Comparison of ENCODE assay signal across 23 mouse cellular contexts in the genomic region with DNA sequence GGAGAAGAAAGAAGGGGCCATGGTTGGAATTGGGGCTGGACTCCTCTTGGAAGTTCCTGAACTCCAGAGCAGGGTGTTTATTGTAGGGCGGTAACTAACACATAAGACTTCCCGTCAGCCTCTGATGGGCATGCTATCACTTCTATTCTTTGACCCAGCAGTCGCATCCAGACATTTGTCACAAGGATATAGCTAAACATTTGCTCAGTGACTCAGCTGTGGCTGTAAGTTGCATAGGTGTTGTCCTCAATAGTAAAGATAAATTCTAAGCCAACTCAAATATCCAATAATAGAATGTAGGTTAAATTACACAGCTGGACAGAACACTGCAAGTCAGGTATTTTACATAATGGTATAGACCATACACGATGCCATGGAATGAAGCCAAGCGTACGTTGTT.
DNase-seq lines count a peak whose midpoint lies in the region; ATAC-seq and TF ChIP-seq lines count a peak whose summit lies in the region.
"Had no signal": no experiment of that assay in that cellular context is flagged by ENCODE, and none has a peak within 500 bp of the region (broad histone marks: within the 10 kb centered on the region; RNA-seq: fewer than 3 reads in every experiment).

No protein-coding gene starts in this region.

- WGBS in lung, embryonic 14.5 days = 57% methylated on average over 6 of the region's 6 CpGs
- WGBS in lung, adult 2 months = 53% methylated on average over 6 of the region's 6 CpGs
- WGBS in small intestine, adult 2 months = 21% methylated on average over 6 of the region's 6 CpGs

- H3K27ac ChIP-seq in lung, embryonic 14.5 days (ENCODE audit: low read depth) = peak overlapping the region; percentile 56
- peak overlapping the region; percentile 96 for H3K27ac ChIP-seq in small intestine, adult 2 months (ENCODE audit: insufficient read depth, low read depth, low read length)
- H3K27ac ChIP-seq: embryonic facial prominence, embryonic 15.5 days; forebrain, embryonic 15.5 days; heart, adult 2 months; hindbrain, embryonic 12.5 days had no signal

- no peaks in the 10 kb centered on the region for H3K36me3 ChIP-seq in lung, embryonic 14.5 days (ENCODE audit: insufficient read depth)
- no peaks in the 10 kb centered on the region for H3K36me3 ChIP-seq in megakaryocyte, embryonic 14.5 days (replicated peaks; ENCODE audit: low read length)
- no peaks in the 10 kb centered on the region for H3K36me3 ChIP-seq in small intestine, adult 2 months (ENCODE audit: control insufficient read depth, insufficient read depth, low read length)
- H3K36me3 ChIP-seq: embryonic facial prominence, embryonic 15.5 days; forebrain, embryonic 15.5 days; heart, embryonic 12.5 days; hindbrain, embryonic 12.5 days had no signal

- H3K4me3 ChIP-seq in lung, embryonic 14.5 days (ENCODE audit: low read depth, low read length) = no peak overlapping the region
- no peak overlapping the region for H3K4me3 ChIP-seq in lung, adult 2 months (replicated peaks; ENCODE audit: extremely low read depth, low read depth, low read length)
- H3K4me3 ChIP-seq in megakaryocyte, embryonic 14.5 days (replicated peaks) = peak overlapping the region; percentile 21
- peak overlapping the region; percentile 18; the same call in 1 of the 2 replicates for H3K4me3 ChIP-seq in small intestine, adult 2 months (ENCODE audit: low read depth, low read length)
- H3K4me3 ChIP-seq: embryonic facial prominence, embryonic 15.5 days; forebrain, embryonic 15.5 days; heart, adult 2 months; heart, embryonic 12.5 days; hindbrain, embryonic 12.5 days had no signal

- H3K9me3 ChIP-seq in lung, embryonic 14.5 days (ENCODE audit: low read depth, low read length) = no peaks in the 10 kb centered on the region
- no peaks in the 10 kb centered on the region for H3K9me3 ChIP-seq in megakaryocyte, embryonic 14.5 days
- H3K9me3 ChIP-seq: embryonic facial prominence, embryonic 15.5 days; forebrain, embryonic 15.5 days; heart, embryonic 12.5 days; hindbrain, embryonic 12.5 days had no signal

- ATAC-seq in lung, embryonic 14.5 days (ENCODE audit: insufficient read depth) = no peak
- no peak for ATAC-seq in megakaryocyte, adult 5-6 weeks (ENCODE audit: poor library complexity, severe bottlenecking)
- ATAC-seq: activated CD4-positive, CD25-positive, alpha-beta regulatory T cell, adult 4 months; forebrain, embryonic 15.5 days; hindbrain, embryonic 16.5 days; Patski had no signal

- no peak for DNase-seq in lung, embryonic 14.5 days
- no peak for DNase-seq in lung, adult 2 months
- DNase-seq in yolk sac, embryonic 10.5 days (ENCODE audit: low spot score) = peak; percentile 37
- DNase-seq in right cerebral cortex, postnatal 4 days = no peak
- DNase-seq in heart, postnatal 14 days = no peak
- DNase-seq: adrenal gland, adult 2 months; adrenal gland, postnatal 25 days; cerebellum, adult 18-20 months; cerebellum, postnatal 10 days; gastrocnemius, postnatal 36 days; heart, postnatal 4 days had no signal

- H3K9ac ChIP-seq in lung, embryonic 14.5 days = no peak overlapping the region
- H3K9ac ChIP-seq: embryonic facial prominence, embryonic 15.5 days; forebrain, embryonic 15.5 days; heart, embryonic 12.5 days; hindbrain, embryonic 12.5 days had no signal

- no peak for TF ChIP-seq CTCF in lung, embryonic 14.5 days (IDR thresholded peaks at IDR 0.05; ENCODE audit: low read depth)
- no peak for TF ChIP-seq CTCF in lung, adult 2 months (IDR thresholded peaks at IDR 0.05; ENCODE audit: insufficient read depth, low read length)
- no peak for TF ChIP-seq CTCF in small intestine, adult 2 months (IDR thresholded peaks at IDR 0.05; ENCODE audit: extremely low read depth, insufficient read length, insufficient replicate concordance, low read depth, low read length)

- H3K4me2 ChIP-seq in lung, embryonic 14.5 days = 0 out of 2 replicates have a peak overlapping the region, but pooled peaks have one; percentile 3
- H3K4me2 ChIP-seq: embryonic facial prominence, embryonic 15.5 days; forebrain, embryonic 15.5 days; heart, embryonic 12.5 days; hindbrain, embryonic 12.5 days had no signal

- no peaks in the 10 kb centered on the region for H3K4me1 ChIP-seq in lung, embryonic 14.5 days (ENCODE audit: insufficient read depth)
- H3K4me1 ChIP-seq in lung, adult 2 months (ENCODE audit: control insufficient read depth, insufficient read depth, low read length) = no peaks in the 10 kb centered on the region; the same call in 1 of the 2 replicates
- H3K4me1 ChIP-seq in megakaryocyte, embryonic 14.5 days = peaks cover 40% of the 10 kb centered on the region
- H3K4me1 ChIP-seq in small intestine, adult 2 months (ENCODE audit: control insufficient read depth, insufficient read depth, insufficient read length, low read length) = peaks cover 26% of the 10 kb centered on the region
- H3K4me1 ChIP-seq: embryonic facial prominence, embryonic 15.5 days; forebrain, embryonic 15.5 days; heart, embryonic 12.5 days; hindbrain, embryonic 12.5 days had no signal

- no peak for TF ChIP-seq POLR2A in lung, adult 2 months (IDR thresholded peaks at IDR 0.05; ENCODE audit: borderline replicate concordance, extremely low read depth, low read depth, low read length)
- no peak for TF ChIP-seq POLR2A in small intestine, adult 2 months (IDR thresholded peaks at IDR 0.05; ENCODE audit: low read depth, low read length)

- intact Hi-C loops in heart, postnatal 14 days (cut with DNase I) = no loop called here

- H3K27me3 ChIP-seq in lung, embryonic 14.5 days (ENCODE audit: insufficient read depth, low read length) = no peaks in the 10 kb centered on the region
- H3K27me3 ChIP-seq in megakaryocyte, embryonic 14.5 days (replicated peaks) = no peaks in the 10 kb centered on the region
- H3K27me3 ChIP-seq in small intestine, adult 2 months (ENCODE audit: control insufficient read depth, insufficient read depth, low read length) = no peaks in the 10 kb centered on the region
- H3K27me3 ChIP-seq: CH12.LX; embryonic facial prominence, embryonic 15.5 days; forebrain, embryonic 15.5 days; heart, embryonic 12.5 days; hindbrain, embryonic 12.5 days; Patski had no signal

Comparison
In these comparisons a context has a peak if more than half of its experiments do, and no peak if none do; other contexts are left out.
1. H3K4me3 ChIP-seq: peak in megakaryocyte, embryonic 14.5 days (single experiment) and small intestine, adult 2 months (single experiment); none in lung, embryonic 14.5 days (single experiment) and lung, adult 2 months (single experiment).